Mouse (Mus musculus): Measurements from ENCODE around the gene Dnaic2. TPM values are rescaled to one million over a fixed set of nuclear protein-coding genes. Genes with fewer than 3 reads are reported as not detected.

The Dnaic2 gene
- polyA plus RNA-seq (2017; shearing (Covaris generic)), result not detected

GRCm38 (mm10) chr11:114726965-114727825 lies at the start of gene Dnaic2:
Gene Dnaic2, plus strand, starts transcription at chr11:114727408.

DNA sequence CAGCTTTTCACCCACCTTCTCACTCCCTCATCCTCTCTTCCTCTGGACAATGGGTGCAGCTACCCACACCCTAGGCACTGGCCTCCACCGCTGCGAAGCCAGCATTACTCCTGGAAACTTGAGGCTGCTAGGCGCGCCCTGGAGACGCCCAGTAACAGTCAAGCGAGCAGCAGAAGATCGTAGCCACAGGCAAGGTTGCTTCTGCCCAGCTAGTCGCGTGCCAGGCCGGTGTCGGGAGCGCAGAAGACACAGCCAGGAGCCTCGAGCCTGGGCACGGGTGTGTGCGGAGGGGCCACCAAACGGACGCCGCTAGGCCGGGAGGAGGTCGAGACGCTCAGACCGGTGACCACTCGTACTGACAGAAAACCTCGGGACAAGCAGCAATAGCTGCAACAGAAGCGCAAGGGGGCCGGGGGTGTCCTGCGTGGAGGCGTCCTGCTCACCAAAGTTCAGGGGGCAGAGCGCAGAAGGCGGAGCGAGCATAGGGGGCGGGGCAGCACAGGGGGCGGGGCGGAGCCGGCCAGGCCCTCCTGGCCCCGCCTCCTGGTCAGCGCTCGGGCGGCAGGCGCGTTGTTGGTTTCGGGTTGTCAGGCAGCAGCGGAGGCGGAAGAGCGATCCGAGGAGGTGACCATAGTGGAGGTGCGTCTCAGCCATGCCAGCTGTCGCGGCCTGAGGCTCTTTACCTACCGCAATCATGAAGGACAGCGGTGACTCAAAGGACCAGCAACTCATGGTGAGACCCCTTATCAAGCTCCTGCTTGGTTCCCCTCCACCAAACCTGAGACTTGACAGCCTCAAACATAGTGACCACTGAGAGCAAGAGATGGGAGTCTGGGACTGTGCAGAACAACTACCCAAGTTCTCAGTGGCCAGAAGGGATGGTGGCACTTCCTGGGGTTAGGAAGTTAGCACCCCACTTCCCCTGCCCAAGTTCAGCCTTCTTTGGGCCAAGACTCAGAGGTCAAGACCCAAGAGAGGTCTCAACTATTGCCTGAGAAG lies 37.9 kb downstream of the Dnaic2 start, which contains the start of gene Kif19a:
Kif19a (plus strand) TSS at position 569 of the 999 bp plus-strand sequence.

GRCm38 (mm10) chr11:114795848-114796322 lies 68.7 kb downstream of the Dnaic2 start, which contains the start of gene Btbd17:
Gene Btbd17, minus strand, starts transcription at chr11:114795945.

GRCm38 (mm10) chr11:114798624-114799023 lies 71.4 kb downstream of the Dnaic2 start, which contains the start of gene Gpr142:
Gene Gpr142, plus strand, starts transcription at chr11:114798924.

Other genes with a start within 250 kb of the Dnaic2 start
- 722 TPM for gene Rpl38, start 58.9 kb upstream of the Dnaic2 start, polyA plus RNA-seq (2017; shearing (Covaris generic))
- 2.2 TPM for gene Ttyh2, start 52.0 kb upstream of the Dnaic2 start, polyA plus RNA-seq (2017; shearing (Covaris generic))
- 0.25 TPM for gene Kif19a, start 38.0 kb downstream of the Dnaic2 start, polyA plus RNA-seq (2017; shearing (Covaris generic))
- not detected for gene Btbd17, start 68.5 kb downstream of the Dnaic2 start, polyA plus RNA-seq (2017; shearing (Covaris generic))
- not detected for gene Gpr142, start 71.5 kb downstream of the Dnaic2 start, polyA plus RNA-seq (2017; shearing (Covaris generic))
- 0.21 TPM for gene Gprc5c, start 123.7 kb downstream of the Dnaic2 start, polyA plus RNA-seq (2017; shearing (Covaris generic))
- 0.41 TPM for gene Cd300a, start 162.6 kb downstream of the Dnaic2 start, polyA plus RNA-seq (2017; shearing (Covaris generic))
- gene Cd300lb, start 207.0 kb downstream of the Dnaic2 start, polyA plus RNA-seq (2017; shearing (Covaris generic)), result not detected
- gene Cd300c, start 241.7 kb downstream of the Dnaic2 start, polyA plus RNA-seq (2017; shearing (Covaris generic)), result not detected